Mouse (Mus musculus) lung, embryonic 14.5 days (tissue): Measurements from ENCODE around the gene Tnik. TPM values are rescaled to one million over a fixed set of nuclear protein-coding genes. Genes with fewer than 3 reads are reported as not detected.
A peak's percentile ranks its signal among the peaks of the same experiment; 100 is the strongest.

Experiments used
- ATAC-seq: fragments of 200-750 bp; cut with Nextera tagmentation; 2 replicates; pipeline ENCODE4 v1.8.0; 2017; ENCODE audit warnings: mild to moderate bottlenecking, moderate TSS enrichment, moderate library complexity; ENCODE audit not compliant: insufficient read depth
- DNase-seq: peaks from one replicate; pipeline ENCODE4 v3.0.0-alpha.2; 2015
- H3K27ac ChIP-seq: fragments of 300-500 bp; sonication (generic); 2 replicates; pipeline ENCODE4 v1.5.1; 2014; ENCODE audit warnings: low read depth, mild to moderate bottlenecking, moderate library complexity
- H3K27me3 ChIP-seq: fragments of 300-500 bp; sonication (generic); 2 replicates; pipeline ENCODE4 v1.6.1; 2014; ENCODE audit warnings: low read length, control low read depth; ENCODE audit not compliant: insufficient read depth
- H3K36me3 ChIP-seq: fragments of 300-500 bp; sonication (generic); 2 replicates; pipeline ENCODE4 v1.6.1; 2014; ENCODE audit warnings: control low read depth; ENCODE audit not compliant: insufficient read depth
- H3K4me1 ChIP-seq: fragments of 300-500 bp; sonication (generic); 2 replicates; pipeline ENCODE4 v1.6.1; 2014; ENCODE audit warnings: antibody characterized with exemption, control low read depth; ENCODE audit not compliant: insufficient read depth
- H3K4me2 ChIP-seq: fragments of 300-500 bp; sonication (generic); 2 replicates; pipeline ENCODE4 v1.6.1; 2014; ENCODE audit warnings: mild to moderate bottlenecking
- H3K4me3 ChIP-seq: fragments of 300-500 bp; sonication (generic); 2 replicates; pipeline ENCODE4 v1.5.1; 2014; ENCODE audit warnings: low read depth, low read length
- H3K9ac ChIP-seq: fragments of 300-500 bp; sonication (generic); 2 replicates; pipeline ENCODE4 v1.6.1; 2014
- H3K9me3 ChIP-seq: fragments of 300-500 bp; sonication (generic); 2 replicates; pipeline ENCODE4 v1.6.1; 2016; ENCODE audit warnings: low read depth, low read length, control low read depth
- CTCF ChIP-seq: IDR thresholded peaks from 2 replicates; pipeline ENCODE4 v1.5.1; 2016; ENCODE audit warnings: antibody characterized with exemption, low read depth
- WGBS: fragments of 180-500 bp; shearing (Covaris S2); extraction: QIAGEN DNeasy Blood & Tissue Kit; methylation state at CpG from one replicate; pipeline ENCODE4 v1.1.7; 2014; 5-methylcytosine and 5-hydroxymethylcytosine counted together
- polyA plus RNA-seq: library from polyadenylated mRNA; unstranded; fragments of >200 nt; fragmentation: Nextera tagmentation; extraction: Ambion mirVana; gene quantifications from 2 replicates; pipeline ENCODE4 v1.2.1, GENCODE M21; 2014

Gene Tnik
- polyA plus RNA-seq, 1 experiment from 2014 or later, result 13.6 TPM

- 13% methylated on average over 7 of the region's 7 CpGs for WGBS
- no peaks in the 10 kb centered on the region for H3K4me1 ChIP-seq
- TF ChIP-seq CTCF, result no peak
- ATAC-seq (no peak), DNase-seq (peak; percentile 35)
- H3K4me2 ChIP-seq, result no peak overlapping the region
- H3K4me3 ChIP-seq, result no peak overlapping the region
- no peak overlapping the region for H3K9ac ChIP-seq
- peaks cover 3% of the 10 kb centered on the region; the same call in 1 of the 2 replicates for H3K9me3 ChIP-seq
- no peak overlapping the region for H3K27ac ChIP-seq
- H3K27me3 ChIP-seq, result no peaks in the 10 kb centered on the region
- no peaks in the 10 kb centered on the region for H3K36me3 ChIP-seq
Observed at GRCm38 (mm10) chr3:28591345-28591744, 328.3 kb downstream of the Tnik start.

GRCm38 (mm10) chr3:28593922-28594321 lies 330.9 kb downstream of the Tnik start:
- Histone ChIP-seq H3K36me3 (no peaks in the 10 kb centered on the region), H3K9me3 (peaks cover 3% of the 10 kb centered on the region; the same call in 1 of the 2 replicates), H3K4me1 (no peaks in the 10 kb centered on the region), H3K4me3 (no peak overlapping the region), H3K4me2 (no peak overlapping the region), H3K9ac (no peak overlapping the region), H3K27me3 (no peaks in the 10 kb centered on the region), H3K27ac (no peak overlapping the region)
- 90% methylated on average over 16 of the region's 16 CpGs for WGBS
- no peak for TF ChIP-seq CTCF
- ATAC-seq, result no peak
- DNase-seq, result no peak

- Histone ChIP-seq H3K36me3 (no peaks in the 10 kb centered on the region), H3K27me3 (no peaks in the 10 kb centered on the region), H3K9ac (no peak overlapping the region), H3K4me1 (no peaks in the 10 kb centered on the region), H3K4me2 (no peak overlapping the region), H3K27ac (no peak overlapping the region), H3K9me3 (no peaks in the 10 kb centered on the region), H3K4me3 (no peak overlapping the region)
- TF ChIP-seq CTCF, result no peak
- 87% methylated on average over 2 of the region's 2 CpGs for WGBS
- ATAC-seq (no peak), DNase-seq (peak; percentile 37)
Observed at GRCm38 (mm10) chr3:28599476-28599875, 336.5 kb downstream of the Tnik start.

- DNase-seq, result no peak
- no peak overlapping the region for H3K9ac ChIP-seq
Observed at GRCm38 (mm10) chr3:28606741-28607140, 343.7 kb downstream of the Tnik start.

GRCm38 (mm10) chr3:28612330-28612729 lies 349.3 kb downstream of the Tnik start:
- no peaks in the 10 kb centered on the region for H3K27me3 ChIP-seq
- WGBS, result 81% methylated on average over 5 of the region's 5 CpGs
- no peak for TF ChIP-seq CTCF

More at GRCm38 (mm10) chr3:28606741-28607140, 343.7 kb downstream of the Tnik start:
- no peaks in the 10 kb centered on the region for H3K36me3 ChIP-seq
- no peak overlapping the region for H3K4me2 ChIP-seq
- no peak for TF ChIP-seq CTCF
- no peaks in the 10 kb centered on the region for H3K4me1 ChIP-seq
- H3K27me3 ChIP-seq, result no peaks in the 10 kb centered on the region
- H3K9me3 ChIP-seq, result no peaks in the 10 kb centered on the region
- H3K4me3 ChIP-seq, result no peak overlapping the region
- ATAC-seq, result no peak
- no peak overlapping the region for H3K27ac ChIP-seq
- WGBS, result 44% methylated on average over 1 of the region's 1 CpGs

GRCm38 (mm10) chr3:28616386-28616785 lies 353.4 kb downstream of the Tnik start:
- H3K9me3 ChIP-seq, result no peaks in the 10 kb centered on the region
- no peak overlapping the region for H3K9ac ChIP-seq
- ATAC-seq, result no peak
- WGBS, result 33% methylated on average over 1 of the region's 1 CpGs
- no peak overlapping the region for H3K27ac ChIP-seq
- no peak overlapping the region for H3K4me3 ChIP-seq
- no peaks in the 10 kb centered on the region for H3K36me3 ChIP-seq
- DNase-seq, result peak; percentile 85
- no peaks in the 10 kb centered on the region for H3K4me1 ChIP-seq
- TF ChIP-seq CTCF, result no peak
- H3K27me3 ChIP-seq, result no peaks in the 10 kb centered on the region
- no peak overlapping the region for H3K4me2 ChIP-seq

More at GRCm38 (mm10) chr3:28612330-28612729, 349.3 kb downstream of the Tnik start:
- Histone ChIP-seq H3K27ac (no peak overlapping the region), H3K9ac (no peak overlapping the region), H3K4me2 (no peak overlapping the region), H3K4me3 (no peak overlapping the region), H3K4me1 (no peaks in the 10 kb centered on the region), H3K9me3 (no peaks in the 10 kb centered on the region), H3K36me3 (no peaks in the 10 kb centered on the region)
- ATAC-seq (no peak), DNase-seq (no peak)

- TF ChIP-seq CTCF, result no peak
- Histone ChIP-seq H3K36me3 (no peaks in the 10 kb centered on the region), H3K4me1 (no peaks in the 10 kb centered on the region), H3K4me2 (no peak overlapping the region), H3K27me3 (no peaks in the 10 kb centered on the region), H3K9me3 (no peaks in the 10 kb centered on the region), H3K27ac (no peak overlapping the region), H3K9ac (no peak overlapping the region), H3K4me3 (no peak overlapping the region)
- ATAC-seq, result no peak
- DNase-seq, result no peak
- 82% methylated on average over 5 of the region's 5 CpGs for WGBS
Observed at GRCm38 (mm10) chr3:28617008-28617627, 354.1 kb downstream of the Tnik start.
